Mouse (Mus musculus): ENCODE data around the gene Myo7a.

- TF ChIP-seq POLR2A (IDR thresholded peaks at IDR 0.05; ENCODE audit: insufficient read depth, low read depth, low read length) (no peak), CTCF (IDR thresholded peaks at IDR 0.05; ENCODE audit: insufficient read depth, low read depth, low read length) (0 out of 2 replicates have a peak, but pooled peaks have one; percentile 38)
Observed at GRCm38 (mm10) chr7:98120325-98120724, 1.0 kb upstream of the Myo7a start.
